Mouse (Mus musculus) lung, embryonic 14.5 days (tissue): Measurements from ENCODE around the gene Nsun2. TPM values are rescaled to one million over a fixed set of nuclear protein-coding genes. Genes with fewer than 3 reads are reported as not detected.

ENCODE experiments used
- ATAC-seq: fragments of 200-750 bp; cut with Nextera tagmentation; 2 replicates; pipeline ENCODE4 v1.8.0; 2017; ENCODE audit warnings: mild to moderate bottlenecking, moderate TSS enrichment, moderate library complexity; ENCODE audit not compliant: insufficient read depth
- DNase-seq: peaks from one replicate; pipeline ENCODE4 v3.0.0-alpha.2; 2015
- H3K27ac ChIP-seq: fragments of 300-500 bp; sonication (generic); 2 replicates; pipeline ENCODE4 v1.5.1; 2014; ENCODE audit warnings: low read depth, mild to moderate bottlenecking, moderate library complexity
- H3K27me3 ChIP-seq: fragments of 300-500 bp; sonication (generic); 2 replicates; pipeline ENCODE4 v1.6.1; 2014; ENCODE audit warnings: low read length, control low read depth; ENCODE audit not compliant: insufficient read depth
- H3K36me3 ChIP-seq: fragments of 300-500 bp; sonication (generic); 2 replicates; pipeline ENCODE4 v1.6.1; 2014; ENCODE audit warnings: control low read depth; ENCODE audit not compliant: insufficient read depth
- H3K4me1 ChIP-seq: fragments of 300-500 bp; sonication (generic); 2 replicates; pipeline ENCODE4 v1.6.1; 2014; ENCODE audit warnings: antibody characterized with exemption, control low read depth; ENCODE audit not compliant: insufficient read depth
- H3K4me2 ChIP-seq: fragments of 300-500 bp; sonication (generic); 2 replicates; pipeline ENCODE4 v1.6.1; 2014; ENCODE audit warnings: mild to moderate bottlenecking
- H3K4me3 ChIP-seq: fragments of 300-500 bp; sonication (generic); 2 replicates; pipeline ENCODE4 v1.5.1; 2014; ENCODE audit warnings: low read depth, low read length
- H3K9ac ChIP-seq: fragments of 300-500 bp; sonication (generic); 2 replicates; pipeline ENCODE4 v1.6.1; 2014
- H3K9me3 ChIP-seq: fragments of 300-500 bp; sonication (generic); 2 replicates; pipeline ENCODE4 v1.6.1; 2016; ENCODE audit warnings: low read depth, low read length, control low read depth
- CTCF ChIP-seq: IDR thresholded peaks from 2 replicates; pipeline ENCODE4 v1.5.1; 2016; ENCODE audit warnings: antibody characterized with exemption, low read depth
- WGBS: fragments of 180-500 bp; shearing (Covaris S2); extraction: QIAGEN DNeasy Blood & Tissue Kit; methylation state at CpG from one replicate; pipeline ENCODE4 v1.1.7; 2014; 5-methylcytosine and 5-hydroxymethylcytosine counted together
- polyA plus RNA-seq: library from polyadenylated mRNA; unstranded; fragments of >200 nt; fragmentation: Nextera tagmentation; extraction: Ambion mirVana; gene quantifications from 2 replicates; pipeline ENCODE4 v1.2.1, GENCODE M21; 2014

The Nsun2 gene
- polyA plus RNA-seq, 1 experiment from 2014 or later = 130 TPM

GRCm38 (mm10) chr13:69555045-69555444, 21.5 kb downstream of the Nsun2 start:
- H3K36me3 ChIP-seq = no peaks in the 10 kb centered on the region
- ATAC-seq (no peak), DNase-seq (no peak)
- no peaks in the 10 kb centered on the region for H3K27me3 ChIP-seq
- no peak overlapping the region for H3K4me2 ChIP-seq
- H3K4me3 ChIP-seq = no peak overlapping the region
- no peaks in the 10 kb centered on the region for H3K9me3 ChIP-seq
- no peak overlapping the region for H3K9ac ChIP-seq
- H3K4me1 ChIP-seq = no peaks in the 10 kb centered on the region
- no peak overlapping the region for H3K27ac ChIP-seq
- 23% methylated on average over 8 of the region's 8 CpGs for WGBS
- no peak for TF ChIP-seq CTCF

- WGBS = 70% methylated on average over 6 of the region's 6 CpGs
- no peak overlapping the region for H3K4me3 ChIP-seq
- H3K4me1 ChIP-seq = no peaks in the 10 kb centered on the region
- DNase-seq (no peak), ATAC-seq (no peak)
- H3K4me2 ChIP-seq = no peak overlapping the region
- H3K27me3 ChIP-seq = no peaks in the 10 kb centered on the region
- H3K27ac ChIP-seq = no peak overlapping the region
- H3K9ac ChIP-seq = no peak overlapping the region
- no peaks in the 10 kb centered on the region for H3K9me3 ChIP-seq
- no peak for TF ChIP-seq CTCF
- H3K36me3 ChIP-seq = no peaks in the 10 kb centered on the region
Observed at GRCm38 (mm10) chr13:69555957-69556482, 22.5 kb downstream of the Nsun2 start.

- Histone ChIP-seq H3K4me3 (no peak overlapping the region), H3K4me1 (no peaks in the 10 kb centered on the region), H3K9me3 (no peaks in the 10 kb centered on the region), H3K4me2 (no peak overlapping the region), H3K36me3 (no peaks in the 10 kb centered on the region), H3K9ac (no peak overlapping the region), H3K27ac (no peak overlapping the region), H3K27me3 (no peaks in the 10 kb centered on the region)
- TF ChIP-seq CTCF = no peak
- ATAC-seq (no peak), DNase-seq (peak; percentile 70)
Observed at GRCm38 (mm10) chr13:69556728-69557127, 23.2 kb downstream of the Nsun2 start.

GRCm38 (mm10) chr13:69558098-69558660, 24.6 kb downstream of the Nsun2 start:
- no peak for TF ChIP-seq CTCF
- ATAC-seq = no peak
- H3K27me3 ChIP-seq = no peaks in the 10 kb centered on the region
- H3K27ac ChIP-seq = no peak overlapping the region
- no peaks in the 10 kb centered on the region for H3K36me3 ChIP-seq
- H3K9me3 ChIP-seq = no peaks in the 10 kb centered on the region
- no peak overlapping the region for H3K4me2 ChIP-seq
- DNase-seq = no peak
- H3K9ac ChIP-seq = no peak overlapping the region
- WGBS = 73% methylated on average over 6 of the region's 6 CpGs
- no peak overlapping the region for H3K4me3 ChIP-seq
- no peaks in the 10 kb centered on the region for H3K4me1 ChIP-seq

- H3K4me3 ChIP-seq = no peak overlapping the region
- no peaks in the 10 kb centered on the region for H3K9me3 ChIP-seq
- TF ChIP-seq CTCF = no peak
- H3K27me3 ChIP-seq = no peaks in the 10 kb centered on the region
- H3K4me1 ChIP-seq = no peaks in the 10 kb centered on the region
- no peak overlapping the region for H3K4me2 ChIP-seq
- 47% methylated on average over 13 of the region's 13 CpGs for WGBS
- DNase-seq = no peak
- H3K27ac ChIP-seq = no peak overlapping the region
- peak; percentile 41; the same call in 1 of the 2 replicates for ATAC-seq
- no peaks in the 10 kb centered on the region for H3K36me3 ChIP-seq
- no peak overlapping the region for H3K9ac ChIP-seq
Observed at GRCm38 (mm10) chr13:69559291-69559961, 25.9 kb downstream of the Nsun2 start.

- Histone ChIP-seq H3K27me3 (no peaks in the 10 kb centered on the region), H3K9ac (no peak overlapping the region), H3K4me1 (no peaks in the 10 kb centered on the region), H3K9me3 (no peaks in the 10 kb centered on the region), H3K4me3 (no peak overlapping the region), H3K4me2 (no peak overlapping the region), H3K27ac (no peak overlapping the region), H3K36me3 (no peaks in the 10 kb centered on the region)
- no peak for TF ChIP-seq CTCF
- ATAC-seq (no peak), DNase-seq (no peak)
- WGBS = 80% methylated on average over 9 of the region's 9 CpGs
Observed at GRCm38 (mm10) chr13:69562004-69562403, 28.5 kb downstream of the Nsun2 start.

GRCm38 (mm10) chr13:69562654-69563574, 29.4 kb downstream of the Nsun2 start:
- ATAC-seq (no peak), DNase-seq (no peak)
- H3K4me2 ChIP-seq = no peak overlapping the region
- no peak for TF ChIP-seq CTCF
- H3K9me3 ChIP-seq = no peaks in the 10 kb centered on the region
- H3K27me3 ChIP-seq = no peaks in the 10 kb centered on the region
- H3K36me3 ChIP-seq = no peaks in the 10 kb centered on the region
- 52% methylated on average over 12 of the region's 12 CpGs for WGBS
- no peak overlapping the region for H3K27ac ChIP-seq
- H3K4me3 ChIP-seq = no peak overlapping the region
- no peaks in the 10 kb centered on the region for H3K4me1 ChIP-seq
- no peak overlapping the region for H3K9ac ChIP-seq
